Mouse (Mus musculus) CH12F3 (cell line): ENCODE results near the gene Tsga10ip.

Experiments
- in situ Hi-C: fragments of 300-500 bp; cut with MboI; formaldehyde crosslinking; loops from 2 replicates; pipeline ENCODE4 v1.14.3; 2020; ENCODE audit warnings: low sequenced_read_pairs

Gene Tsga10ip

DNA sequence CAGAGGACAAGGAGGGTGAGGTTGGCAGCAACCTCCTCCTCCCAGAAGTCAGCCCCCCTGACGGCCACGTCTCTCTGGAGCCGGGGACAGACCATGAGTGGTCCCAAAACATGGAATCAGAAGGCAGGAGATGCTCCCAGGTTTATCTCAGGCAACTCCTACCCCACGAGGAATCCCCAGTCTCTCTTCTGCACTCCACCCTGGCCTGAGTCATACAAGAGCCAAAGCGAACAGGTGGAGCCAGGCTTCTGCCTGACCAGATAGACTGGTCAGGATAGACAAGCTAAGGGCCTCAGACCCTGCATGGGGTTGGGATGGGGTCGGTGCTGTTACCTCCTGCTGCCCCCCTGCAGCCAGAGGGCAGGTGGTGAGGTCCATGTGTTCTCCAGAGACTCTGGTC lies 54.3 kb downstream of the Tsga10ip start:
- in situ Hi-C loops = no loop called here

DNA sequence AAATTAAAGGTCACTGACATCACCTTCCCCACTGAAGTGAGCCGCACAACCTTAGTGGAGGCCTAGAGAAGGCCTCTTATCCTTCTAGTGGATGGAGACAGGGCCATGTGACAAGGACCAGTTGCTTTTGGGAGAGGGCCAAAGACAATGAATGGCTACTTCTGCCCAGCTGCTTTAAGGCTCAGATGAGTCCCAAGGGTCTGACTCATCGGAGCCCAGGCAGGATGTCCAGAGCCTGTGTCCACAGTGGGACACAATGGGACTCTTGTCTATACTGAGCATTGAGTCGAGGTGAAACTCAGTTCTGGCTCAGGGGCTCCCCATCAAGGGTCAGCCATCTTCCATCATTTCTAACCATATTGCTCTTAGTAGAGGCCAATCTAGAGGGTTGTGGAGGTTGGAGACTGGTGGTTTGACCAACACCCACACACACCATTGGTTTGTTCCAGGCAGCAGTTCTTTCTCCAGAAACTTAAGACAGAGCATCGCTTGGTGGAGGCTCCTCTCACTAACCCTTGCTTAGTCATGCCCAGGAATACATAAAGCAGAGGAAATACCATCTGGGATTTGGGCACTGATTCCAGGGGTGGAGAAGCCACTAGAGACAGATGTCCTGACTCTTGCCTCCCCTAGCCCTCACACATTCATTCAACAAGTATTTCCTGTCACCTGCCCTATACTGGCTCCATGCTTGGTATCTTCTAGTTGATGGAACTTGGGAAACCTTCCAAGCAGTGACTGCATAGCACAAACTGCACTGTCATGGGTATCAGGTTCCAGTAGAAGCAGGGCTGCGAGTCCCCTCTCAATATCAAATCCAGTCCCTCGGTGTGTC lies 56.8 kb downstream of the Tsga10ip start:
- in situ Hi-C loops = no loop called here

DNA sequence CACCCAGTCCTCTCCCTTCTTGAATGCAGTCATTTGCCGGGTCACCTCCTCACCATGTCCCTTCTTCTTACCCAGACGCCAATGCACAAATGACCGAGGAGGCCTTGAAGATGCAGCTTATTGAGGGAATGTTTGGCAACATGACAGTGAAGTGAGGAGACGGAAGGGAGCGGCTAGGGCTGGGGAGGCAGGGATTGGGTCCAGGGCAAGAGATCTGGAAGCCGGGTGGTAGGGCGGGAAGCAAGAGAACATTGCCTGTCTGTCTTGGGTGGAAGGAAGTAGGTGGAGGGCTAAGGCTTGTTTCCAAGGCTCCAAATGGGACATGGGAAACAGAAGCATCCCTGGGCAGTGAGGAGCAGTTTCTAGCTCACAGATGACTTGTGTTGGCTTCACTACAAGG lies 61.0 kb downstream of the Tsga10ip start:
- in situ Hi-C loops = no loop called here
